Mouse (Mus musculus): Measurements from ENCODE around the gene Spag9.

- TF ChIP-seq POLR2A (IDR thresholded peaks at IDR 0.05; ENCODE audit: insufficient read depth, low read depth, low read length), result no peak
- TF ChIP-seq CTCF (IDR thresholded peaks at IDR 0.05), result no peak
These were observed 45.6 kb downstream of the Spag9 start for GRCm38 (mm10) chr11:94041475-94041874.

Measured in heart, adult 2 months (tissue).